Mouse (Mus musculus) liver, postnatal 0 days (tissue): ENCODE measurements around the gene Coa5.
A peak's percentile ranks its signal among the peaks of the same experiment; 100 is the strongest.

Experiments used
- CTCF ChIP-seq: sonication (generic); IDR thresholded peaks from 2 replicates; pipeline ENCODE4 v1.5.1; 2016; ENCODE audit warnings: antibody characterized with exemption, low read depth
- EP300 ChIP-seq: IDR thresholded peaks from 2 replicates; pipeline ENCODE4 v1.6.1; 2016; ENCODE audit warnings: antibody characterized with exemption, low read depth, mild to moderate bottlenecking

DNA sequence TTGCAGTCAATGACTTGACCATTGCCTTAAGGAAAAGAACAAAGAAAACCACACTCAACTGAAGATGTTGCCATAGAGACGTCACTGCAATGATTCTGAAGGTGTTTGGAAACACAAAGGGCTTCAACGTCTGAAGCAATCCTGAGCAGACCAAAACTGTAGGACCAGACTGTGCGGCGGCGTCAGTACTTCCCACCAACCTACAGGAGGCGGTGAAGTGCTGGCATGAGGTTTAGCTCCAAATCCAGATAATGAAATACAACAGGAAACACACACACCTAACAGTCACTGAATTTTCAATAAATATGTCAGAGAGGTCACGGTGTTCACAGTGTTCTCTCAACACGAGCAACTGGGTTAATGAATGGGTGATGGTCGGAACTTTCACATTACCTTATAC is 49.2 kb upstream of the Coa5 start:
- TF ChIP-seq CTCF = peak; percentile 82
- peak; percentile 34; the same call in 1 of the 2 replicates for TF ChIP-seq EP300
